Mouse (Mus musculus): ENCODE measurements around the gene Atad3a. TPM values are rescaled to one million over a fixed set of nuclear protein-coding genes. Genes with fewer than 3 reads are reported as not detected.

Atad3a gene
- 96.6 and 102 TPM in 2 replicates for polyA plus RNA-seq (2014; fragmentation: Nextera tagmentation; extraction: Ambion mirVana)

GRCm38 (mm10) chr4:155760613-155761355, at the start of gene Atad3a:
Gene Atad3a (minus strand): TSS chr4:155761093.
- Histone ChIP-seq H3K4me3 (ENCODE audit: low read depth, low read length) (peak within 1 kb of the TSS; percentile 91), H3K27me3 (ENCODE audit: insufficient read depth, low read length) (no peaks in the 10 kb centered on the region), H3K4me1 (ENCODE audit: insufficient read depth) (peaks cover 10% of the 10 kb centered on the region), H3K36me3 (ENCODE audit: insufficient read depth) (peaks cover 15% of the 10 kb centered on the region), H3K27ac (ENCODE audit: low read depth) (peak within 1 kb of the TSS; percentile 36; the same call in 1 of the 2 replicates), H3K9me3 (ENCODE audit: low read depth, low read length) (no peaks in the 10 kb centered on the region), H3K9ac (peak within 1 kb of the TSS; percentile 75), H3K4me2 (peak within 1 kb of the TSS; percentile 84)
- ATAC-seq (ENCODE audit: insufficient read depth): peak; percentile 98
- peak; percentile 98 for DNase-seq
- under 1% methylated on average over 68 of the region's 68 CpGs for WGBS
- no peak for TF ChIP-seq CTCF (IDR thresholded peaks at IDR 0.05; ENCODE audit: low read depth)

- 83% methylated on average over 3 of the region's 3 CpGs for WGBS
- H3K36me3 ChIP-seq (ENCODE audit: insufficient read depth): peaks cover 61% of the 10 kb centered on the region
These were observed 46.9 kb upstream of the Atad3a start for GRCm38 (mm10) chr4:155807841-155808240.

GRCm38 (mm10) chr4:155803340-155804041, 42.6 kb upstream of the Atad3a start:
- peak overlapping the region; percentile 72; the same call in 1 of the 2 replicates for H3K27ac ChIP-seq (ENCODE audit: low read depth)
- DNase-seq: peak; percentile 97
- peaks cover 6% of the 10 kb centered on the region for H3K4me1 ChIP-seq (ENCODE audit: insufficient read depth)
- under 1% methylated on average over 58 of the region's 58 CpGs for WGBS
- H3K36me3 ChIP-seq (ENCODE audit: insufficient read depth): peaks cover 33% of the 10 kb centered on the region
- peak overlapping the region; percentile 95 for H3K4me3 ChIP-seq (ENCODE audit: low read depth, low read length)
- H3K9ac ChIP-seq: peak overlapping the region; percentile 84
- no peaks in the 10 kb centered on the region for H3K27me3 ChIP-seq (ENCODE audit: insufficient read depth, low read length)
- ATAC-seq (ENCODE audit: insufficient read depth): peak; percentile 99
- peak overlapping the region; percentile 81 for H3K4me2 ChIP-seq
- no peak for TF ChIP-seq CTCF (IDR thresholded peaks at IDR 0.05; ENCODE audit: low read depth)
- H3K9me3 ChIP-seq (ENCODE audit: low read depth, low read length): no peaks in the 10 kb centered on the region

More at GRCm38 (mm10) chr4:155807841-155808240, 46.9 kb upstream of the Atad3a start:
- TF ChIP-seq CTCF (IDR thresholded peaks at IDR 0.05; ENCODE audit: low read depth): no peak
- Histone ChIP-seq H3K27ac (ENCODE audit: low read depth) (no peak overlapping the region), H3K4me1 (ENCODE audit: insufficient read depth) (peaks cover 9% of the 10 kb centered on the region), H3K27me3 (ENCODE audit: insufficient read depth, low read length) (no peaks in the 10 kb centered on the region), H3K9ac (no peak overlapping the region), H3K4me3 (ENCODE audit: low read depth, low read length) (no peak overlapping the region), H3K9me3 (ENCODE audit: low read depth, low read length) (no peaks in the 10 kb centered on the region), H3K4me2 (no peak overlapping the region)
- no peak for ATAC-seq (ENCODE audit: insufficient read depth)
- no peak for DNase-seq

- ATAC-seq (ENCODE audit: insufficient read depth): peak; percentile 47; the same call in 1 of the 2 replicates
- H3K27ac ChIP-seq (ENCODE audit: low read depth): peak within 1 kb of the TSS; percentile 72; the same call in 1 of the 2 replicates
These were observed 41.9 kb upstream of the Atad3a start, which contains the start of gene Mrpl20 for GRCm38 (mm10) chr4:155802741-155803339. Gene Mrpl20 (plus strand): TSS chr4:155802878.

GRCm38 (mm10) chr4:155802075-155802474, 41.2 kb upstream of the Atad3a start:
- no peak for DNase-seq
- 95% methylated on average over 1 of the region's 1 CpGs for WGBS
- Histone ChIP-seq H3K4me2 (no peak overlapping the region), H3K9me3 (ENCODE audit: low read depth, low read length) (no peaks in the 10 kb centered on the region), H3K36me3 (ENCODE audit: insufficient read depth) (peaks cover 18% of the 10 kb centered on the region), H3K4me1 (ENCODE audit: insufficient read depth) (peaks cover 6% of the 10 kb centered on the region), H3K9ac (no peak overlapping the region), H3K4me3 (ENCODE audit: low read depth, low read length) (no peak overlapping the region), H3K27ac (ENCODE audit: low read depth) (no peak overlapping the region), H3K27me3 (ENCODE audit: insufficient read depth, low read length) (no peaks in the 10 kb centered on the region)
- ATAC-seq (ENCODE audit: insufficient read depth): no peak
- no peak for TF ChIP-seq CTCF (IDR thresholded peaks at IDR 0.05; ENCODE audit: low read depth)

More at GRCm38 (mm10) chr4:155802741-155803339, 41.9 kb upstream of the Atad3a start, which contains the start of gene Mrpl20:
- peak; percentile 64 for DNase-seq
- peaks cover 6% of the 10 kb centered on the region for H3K4me1 ChIP-seq (ENCODE audit: insufficient read depth)
- no peaks in the 10 kb centered on the region for H3K27me3 ChIP-seq (ENCODE audit: insufficient read depth, low read length)
- H3K4me2 ChIP-seq: peak within 1 kb of the TSS; percentile 81
- H3K9me3 ChIP-seq (ENCODE audit: low read depth, low read length): no peaks in the 10 kb centered on the region
- TF ChIP-seq CTCF (IDR thresholded peaks at IDR 0.05; ENCODE audit: low read depth): peak; percentile 20; the same call in 1 of the 2 replicates
- peak within 1 kb of the TSS; percentile 84 for H3K9ac ChIP-seq
- peaks cover 26% of the 10 kb centered on the region for H3K36me3 ChIP-seq (ENCODE audit: insufficient read depth)
- WGBS: 6% methylated on average over 12 of the region's 12 CpGs
- peak within 1 kb of the TSS; percentile 95 for H3K4me3 ChIP-seq (ENCODE audit: low read depth, low read length)

- Histone ChIP-seq H3K9ac (no peak overlapping the region), H3K27ac (ENCODE audit: low read depth) (no peak overlapping the region), H3K36me3 (ENCODE audit: insufficient read depth) (no peaks in the 10 kb centered on the region), H3K4me3 (ENCODE audit: low read depth, low read length) (no peak overlapping the region), H3K27me3 (ENCODE audit: insufficient read depth, low read length) (no peaks in the 10 kb centered on the region; the same call in 1 of the 2 replicates), H3K4me1 (ENCODE audit: insufficient read depth) (no peaks in the 10 kb centered on the region), H3K9me3 (ENCODE audit: low read depth, low read length) (no peaks in the 10 kb centered on the region), H3K4me2 (no peak overlapping the region)
- TF ChIP-seq CTCF (IDR thresholded peaks at IDR 0.05; ENCODE audit: low read depth): no peak
- ATAC-seq (ENCODE audit: insufficient read depth) (peak; percentile 56; the same call in 1 of the 2 replicates), DNase-seq (peak; percentile 42)
- WGBS: 44% methylated on average over 2 of the region's 2 CpGs
These were observed 32.8 kb upstream of the Atad3a start for GRCm38 (mm10) chr4:155793730-155794129.

Measured in lung, embryonic 14.5 days (tissue).